Mouse (Mus musculus): ENCODE results near the gene Stkld1.

Stkld1 gene

DNA sequence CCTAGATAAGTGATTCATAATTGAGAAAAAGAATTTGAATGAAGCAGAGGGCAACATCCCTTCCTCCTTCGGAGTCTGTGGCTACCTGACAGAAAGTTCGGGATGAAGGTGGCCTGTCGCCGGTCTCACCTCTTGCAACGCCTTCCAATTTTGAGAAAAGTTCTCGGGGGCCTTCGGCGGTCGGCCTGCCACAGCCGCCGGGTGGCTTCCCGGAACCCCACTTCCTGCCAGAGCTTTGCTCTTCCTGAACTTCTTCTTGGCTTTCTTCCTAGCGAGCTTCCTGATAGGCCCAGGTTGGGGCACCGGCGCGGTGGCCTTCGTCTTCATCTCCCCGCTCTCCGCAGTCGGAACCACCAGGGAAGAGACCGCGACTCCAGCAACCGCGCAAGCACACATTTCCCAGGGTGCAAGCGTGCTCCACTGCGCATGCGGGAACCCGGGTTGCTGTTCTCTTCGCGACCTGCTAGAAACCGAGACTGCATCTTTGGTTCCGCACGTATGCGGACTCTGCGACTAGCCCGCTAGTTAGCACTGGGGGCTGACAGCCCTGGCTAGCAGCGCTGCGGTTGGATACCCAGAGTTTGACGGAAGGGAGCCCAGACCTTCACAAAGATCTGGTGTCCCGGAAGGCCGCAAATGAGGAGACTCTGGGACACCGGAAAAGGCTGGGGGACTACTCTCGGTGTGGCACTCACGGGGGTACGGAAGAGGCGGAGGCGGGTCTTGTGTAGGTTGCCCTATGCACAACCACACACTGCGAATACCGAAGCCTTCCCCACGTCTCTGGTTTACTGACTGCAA is 30.3 kb downstream of the Stkld1 start, which contains the start of gene Rexo4:
Rexo4 (minus strand) TSS at position 464 of the 801 bp plus-strand sequence.
- DNase-seq (ENCODE audit: low read depth, low spot score) = peak; percentile 94

DNA sequence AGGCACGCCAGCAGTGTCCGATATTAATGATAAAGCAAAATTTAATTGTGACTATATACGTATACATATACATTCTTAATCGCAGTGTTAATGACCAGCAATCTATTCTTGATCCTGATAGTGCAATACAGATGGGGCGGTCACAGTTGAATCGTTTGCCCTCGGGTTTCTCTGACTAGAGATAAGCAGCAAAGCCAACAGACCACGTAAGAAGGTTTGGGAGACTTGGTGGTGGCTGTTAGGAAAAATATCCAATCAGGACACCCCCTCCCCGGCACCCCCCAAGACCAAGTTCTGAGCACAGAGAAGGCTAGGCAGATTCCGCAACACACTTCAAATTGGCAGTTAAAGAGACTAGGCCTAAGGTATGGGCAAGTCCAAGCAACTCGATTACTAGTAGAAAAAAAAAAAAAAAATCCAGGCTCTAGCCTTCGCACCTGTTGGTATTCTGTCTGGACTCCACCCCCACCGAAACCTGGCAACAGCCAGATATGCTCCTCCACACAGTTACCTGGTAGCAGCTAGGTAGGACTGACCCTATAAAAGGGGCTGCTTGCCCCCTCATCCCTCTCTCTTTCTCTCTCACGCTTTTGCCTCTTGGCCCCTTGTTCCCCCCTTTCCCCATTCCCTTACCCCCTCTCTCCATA is 31.0 kb downstream of the Stkld1 start:
- no peak for DNase-seq (ENCODE audit: low read depth, low spot score)

DNA sequence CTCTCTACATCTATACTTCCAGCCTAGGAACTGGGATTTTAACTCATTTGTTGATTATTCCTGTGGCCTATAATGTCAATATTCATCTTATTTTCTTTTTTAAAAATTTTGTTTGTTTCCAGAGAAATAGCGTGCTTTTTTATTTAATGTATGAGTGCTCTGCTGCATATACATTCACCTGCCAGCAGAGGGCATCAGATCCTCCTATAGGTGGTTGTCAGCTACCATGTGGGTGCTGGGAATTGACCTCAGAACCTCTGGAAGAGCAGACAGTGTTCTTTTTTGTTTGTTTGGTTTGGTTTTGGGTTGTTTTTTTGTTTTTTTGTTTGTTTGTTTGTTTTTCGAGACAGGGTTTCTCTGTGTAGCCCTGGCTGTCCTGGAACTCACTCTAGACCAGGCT is 33.4 kb downstream of the Stkld1 start:
- DNase-seq (ENCODE audit: low read depth, low spot score) = no peak

DNA sequence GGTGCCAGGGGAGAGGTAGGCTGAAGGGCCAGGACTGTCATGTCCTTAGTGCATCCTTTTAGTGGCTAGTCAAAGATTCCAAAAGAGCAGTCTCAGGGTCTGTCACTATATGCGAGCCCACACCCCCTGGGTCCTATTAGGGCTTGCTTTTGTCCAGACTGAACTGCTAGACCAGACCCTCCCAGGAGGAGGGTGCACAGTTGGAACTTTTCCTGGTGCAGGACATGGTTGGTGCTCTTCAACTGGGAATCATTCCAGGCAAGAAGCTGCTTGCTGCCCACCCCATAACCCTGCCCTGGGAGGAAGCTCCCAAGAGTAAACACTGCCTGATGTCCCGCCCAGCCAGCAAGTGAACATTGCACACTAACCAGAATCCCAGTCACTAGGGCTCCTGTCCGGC is 39.3 kb downstream of the Stkld1 start, which contains the start of gene Adamts13:
Adamts13 (plus strand) TSS at position 301 of the 400 bp plus-strand sequence.
- no peak for DNase-seq (ENCODE audit: low read depth, low spot score)

DNA sequence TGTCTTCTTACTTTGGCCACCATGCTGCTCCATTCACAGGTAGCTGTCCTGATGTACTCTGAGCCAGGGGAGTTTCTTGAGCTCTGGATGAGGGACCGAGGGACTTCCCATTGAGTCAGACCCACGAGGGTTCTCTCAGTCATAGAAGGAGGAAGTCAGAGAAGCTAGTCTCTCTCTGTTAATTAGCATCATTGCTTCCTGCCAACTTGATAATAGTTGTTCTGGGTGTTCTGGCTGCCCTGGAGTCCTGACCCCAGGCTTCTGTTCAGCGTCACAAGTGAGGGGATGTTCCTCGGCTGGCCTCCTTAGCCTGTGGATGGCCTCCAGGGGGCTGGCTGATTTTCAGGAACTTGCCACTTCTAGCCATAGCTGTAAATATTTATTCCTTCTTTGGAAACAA is 40.1 kb downstream of the Stkld1 start:
- no peak for DNase-seq (ENCODE audit: low read depth, low spot score)

DNA sequence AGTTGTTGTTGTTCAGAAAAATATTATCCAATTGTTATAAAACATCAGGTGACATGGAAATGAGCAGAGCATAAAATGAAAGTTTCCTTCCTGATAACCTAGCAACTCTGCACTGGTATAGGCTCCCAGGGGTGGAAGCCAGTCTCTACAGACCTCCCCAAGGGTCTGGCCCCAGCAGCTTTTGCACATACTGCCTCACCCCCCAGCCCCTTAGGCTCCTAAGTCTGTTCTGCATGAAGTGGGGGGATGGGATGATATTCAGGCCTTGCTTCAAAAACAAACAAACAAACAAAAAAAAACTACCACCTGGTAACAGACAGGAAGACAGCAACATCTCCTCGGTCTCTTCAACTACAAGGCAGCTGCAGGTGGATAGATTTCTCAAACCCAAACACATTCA is 46.5 kb downstream of the Stkld1 start:
- no peak for DNase-seq (ENCODE audit: low read depth, low spot score)

DNA sequence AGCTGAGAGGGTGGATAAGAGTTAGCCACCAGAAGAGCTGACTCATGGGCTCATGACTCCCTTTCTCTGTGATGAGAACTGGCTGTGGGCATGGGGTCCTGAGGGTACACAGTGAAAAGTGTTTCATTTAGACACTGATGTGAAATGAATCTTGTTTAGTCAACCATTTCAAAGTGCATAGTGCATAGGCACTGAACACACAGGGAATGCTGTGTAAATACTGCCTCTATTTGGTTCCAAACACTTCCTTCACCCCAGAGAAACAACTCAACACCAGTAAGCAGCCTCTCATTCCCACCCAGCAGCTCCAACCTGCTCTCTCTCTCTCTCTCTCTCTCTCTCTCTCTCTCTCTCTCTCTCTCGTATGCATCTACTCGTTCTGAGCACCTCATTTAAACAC is 50.3 kb downstream of the Stkld1 start:
- DNase-seq (ENCODE audit: low read depth, low spot score) = no peak

DNA sequence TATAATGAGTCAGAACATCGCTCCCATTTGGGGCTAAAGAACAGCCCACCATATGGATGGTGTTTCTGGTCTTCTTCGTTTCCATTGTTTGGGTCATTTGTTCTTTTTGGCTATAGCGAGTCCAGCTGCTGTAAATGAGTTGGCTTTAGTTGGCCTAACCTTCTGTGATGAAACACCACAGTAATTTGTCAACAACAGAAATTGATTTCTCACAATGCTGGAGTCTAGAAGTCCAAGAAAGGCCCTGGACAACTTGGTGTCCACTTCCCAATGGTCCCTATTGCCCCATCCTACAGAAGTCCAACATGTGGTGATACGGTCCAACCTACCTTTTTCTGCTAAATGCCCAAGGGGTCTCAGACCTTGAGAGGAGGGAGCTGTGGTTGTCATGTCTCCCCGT is 50.8 kb downstream of the Stkld1 start:
- DNase-seq (ENCODE audit: low read depth, low spot score) = no peak

DNA sequence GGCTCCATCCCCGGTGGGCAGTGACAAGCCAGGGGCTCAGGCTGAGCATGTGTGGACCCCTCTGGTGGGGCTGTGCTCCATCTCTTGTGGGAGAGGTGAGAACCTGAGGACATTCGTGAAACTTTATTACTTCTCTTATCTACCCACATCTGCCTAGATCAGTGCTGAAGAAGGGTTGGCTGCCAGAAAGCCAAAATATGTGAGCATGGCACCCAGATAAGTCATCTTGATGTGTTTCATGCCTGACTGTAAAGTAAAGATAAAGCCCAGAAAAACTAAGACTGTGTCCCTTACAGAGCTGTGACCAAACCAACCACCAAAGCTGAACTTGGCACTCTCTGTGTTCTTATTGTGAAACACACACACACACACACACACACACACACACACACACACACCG is 60.1 kb downstream of the Stkld1 start:
- no peak for DNase-seq (ENCODE audit: low read depth, low spot score)

DNA sequence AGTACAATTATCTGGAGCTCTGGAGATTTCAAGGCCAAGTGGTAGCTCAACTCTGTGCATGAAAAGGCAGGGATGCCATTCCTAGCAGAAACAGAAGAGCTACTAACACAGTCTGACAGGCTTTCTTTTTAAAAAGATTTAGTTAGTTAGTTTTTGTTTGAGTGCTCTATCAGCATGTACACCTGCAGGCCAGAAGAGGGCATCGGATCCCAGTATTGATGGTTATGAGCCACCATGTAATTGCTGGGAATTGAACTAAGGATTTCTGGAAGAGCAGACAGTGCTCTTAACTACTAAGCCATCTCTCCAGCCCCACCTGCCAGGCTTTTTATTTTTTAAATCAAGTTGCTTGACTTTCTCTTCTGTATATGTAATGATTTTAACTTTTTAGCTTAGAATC is 63.7 kb downstream of the Stkld1 start:
- no peak for DNase-seq (ENCODE audit: low read depth, low spot score)

DNA sequence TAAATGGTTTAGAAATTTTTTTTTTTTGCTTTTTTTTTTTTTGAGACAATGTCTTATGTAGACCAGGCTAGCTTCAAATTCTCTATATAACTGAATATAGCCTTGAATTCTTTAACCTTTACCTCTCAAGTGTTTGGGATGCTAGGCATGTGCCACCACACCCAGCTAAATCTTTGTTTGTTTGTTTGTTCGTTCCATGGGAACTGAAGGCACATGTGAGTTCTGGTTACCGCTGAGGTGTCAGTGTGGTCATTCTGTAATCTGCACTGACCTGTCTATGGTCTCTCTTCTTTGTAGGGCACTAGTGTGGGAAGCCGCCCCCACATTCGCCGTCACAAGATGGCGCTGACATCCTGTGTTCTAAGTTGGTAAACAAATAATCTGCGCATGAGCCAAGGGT is 64.1 kb downstream of the Stkld1 start:
- no peak for DNase-seq (ENCODE audit: low read depth, low spot score)
